ENCODE assay signal across 20 mouse cellular contexts in the genomic region with DNA sequence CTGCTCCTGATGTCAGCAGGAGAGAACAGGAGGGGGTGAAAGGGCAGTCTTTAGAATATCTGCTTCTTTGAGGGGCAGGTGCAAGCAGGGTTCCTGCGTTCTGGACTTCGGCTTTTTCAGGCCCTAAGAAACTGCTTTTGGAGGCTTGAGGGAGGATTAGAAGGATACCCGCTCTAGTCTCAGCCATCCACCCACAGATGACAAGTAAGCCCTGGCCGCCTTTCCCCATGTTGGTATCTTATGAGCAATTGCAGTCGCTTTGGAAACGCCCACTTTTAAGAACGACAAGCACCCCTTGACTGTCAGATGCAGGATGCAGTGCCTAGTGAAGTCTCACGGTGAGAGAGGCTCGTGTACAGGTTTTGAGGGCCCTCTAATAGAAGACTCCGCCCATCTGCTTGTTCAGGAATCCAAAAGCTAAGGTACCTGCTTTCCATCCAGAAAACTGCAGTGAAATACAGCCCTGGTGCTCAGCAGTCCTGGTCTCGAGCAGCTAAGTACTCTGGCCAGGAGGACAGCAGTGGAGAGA. TPM values are rescaled to one million over a fixed set of nuclear protein-coding genes. Genes with fewer than 3 reads are reported as not detected.
DNase-seq lines count a peak whose midpoint lies in the region; ATAC-seq and TF ChIP-seq lines count a peak whose summit lies in the region.
"Had no signal": no experiment of that assay in that cellular context is flagged by ENCODE, and none has a peak within 500 bp of the region (broad histone marks: within the 10 kb centered on the region; RNA-seq: fewer than 3 reads in every experiment).

No protein-coding gene starts in this region.

- ATAC-seq in heart, postnatal 0 days (ENCODE audit: insufficient read depth, low read depth), result no peak
- ATAC-seq in CD4-positive, CD25-positive, alpha-beta regulatory T cell, adult 4 months, result no peak

- 75% methylated on average over 11 of the region's 11 CpGs for WGBS in heart, postnatal 0 days

- TF ChIP-seq CTCF in heart, postnatal 0 days (IDR thresholded peaks at IDR 0.05; ENCODE audit: low read depth), result no peak
- no peak for TF ChIP-seq CTCF in layer of hippocampus, adult 2 months (conservative IDR thresholded peaks at IDR 0.05)

- no peaks in the 10 kb centered on the region for H3K9me3 ChIP-seq in heart, postnatal 0 days (replicated peaks; ENCODE audit: control insufficient read depth, low read length)
- H3K9me3 ChIP-seq: forebrain, embryonic 12.5 days; G1E; heart, embryonic 12.5 days; midbrain, embryonic 10.5 days had no signal

- TF ChIP-seq EP300 in heart, postnatal 0 days (IDR thresholded peaks at IDR 0.05; ENCODE audit: low read depth), result no peak

- H3K27ac ChIP-seq in heart, postnatal 0 days (ENCODE audit: low read depth), result peak overlapping the region; percentile 54; the same call in 1 of the 2 replicates
- no peak overlapping the region for H3K27ac ChIP-seq in layer of hippocampus, adult 2 months
- H3K27ac ChIP-seq: forebrain, embryonic 12.5 days; left cerebral cortex, adult 2 months; midbrain, embryonic 10.5 days had no signal

- no peak overlapping the region for H3K9ac ChIP-seq in heart, postnatal 0 days (replicated peaks; ENCODE audit: low read depth, low read length)
- H3K9ac ChIP-seq: forebrain, embryonic 12.5 days; heart, embryonic 12.5 days had no signal

- H3K27me3 ChIP-seq in heart, postnatal 0 days (ENCODE audit: control insufficient read depth, insufficient read depth, low read length), result no peaks in the 10 kb centered on the region
- H3K27me3 ChIP-seq: CH12.LX; forebrain, embryonic 12.5 days; heart, embryonic 12.5 days had no signal

- peaks cover 44% of the 10 kb centered on the region for H3K36me3 ChIP-seq in heart, postnatal 0 days (replicated peaks; ENCODE audit: control insufficient read depth, insufficient read depth, low read length)

- H3K4me2 ChIP-seq in heart, postnatal 0 days (ENCODE audit: low read depth, low read length), result no peak overlapping the region
- H3K4me2 ChIP-seq: forebrain, embryonic 12.5 days; heart, embryonic 12.5 days had no signal

- H3K4me1 ChIP-seq in heart, postnatal 0 days (ENCODE audit: control insufficient read depth, insufficient read depth), result peaks cover 22% of the 10 kb centered on the region
- H3K4me1 ChIP-seq: forebrain, embryonic 12.5 days had no signal

- no peak for DNase-seq in heart, postnatal 0 days (ENCODE audit: low spot score)
- DNase-seq in heart, adult 8-10 months (ENCODE audit: low spot score), result no peak
- peak; percentile 51 for DNase-seq in brain, adult 2 months (ENCODE audit: low read depth, low spot score)
- DNase-seq in lung, adult 18-20 months, result peak; percentile 59 to 78
- peak; percentile 43 for DNase-seq in lung, postnatal 14 days
- DNase-seq in layer of hippocampus, adult 2 months (ENCODE audit: low spot score in 2 of 2), result no peak
- DNase-seq: adrenal gland, adult 8-10 months; cerebellum, adult 18-20 months; cerebellum, postnatal 14 days; gastrocnemius, postnatal 10 days; heart, postnatal 14 days; kidney, adult 11 months; thymus, postnatal 14 days had no signal

- no peak overlapping the region for H3K4me3 ChIP-seq in heart, postnatal 0 days (ENCODE audit: low read depth, low read length)
- H3K4me3 ChIP-seq in layer of hippocampus, adult 2 months, result no peak overlapping the region
- H3K4me3 ChIP-seq: forebrain, embryonic 12.5 days; heart, embryonic 12.5 days; left cerebral cortex, adult 2 months; midbrain, embryonic 10.5 days had no signal

RNA-seq across cellular contexts. Expression of a gene that starts 7.4 kb away (rescaled TPM):
- total RNA-seq in heart, postnatal 0 days (2014; rRNA removed; ENCODE audit: low replicate concordance), result 4.0 and 5.8 TPM in 2 replicates
- polyA plus RNA-seq in heart, postnatal 0 days (2015; fragmentation: Nextera tagmentation; extraction: Ambion mirVana), result 1.1 and 1.5 TPM in 2 replicates
- 1 to 10 TPM in 2 of 4 experiments, under 1 TPM in 2; 0.69 to 1.8 (median 1.1) TPM for total RNA-seq in heart, adult 8-10 months (2022)
- 1 to 10 TPM; 1.7 to 6.2 TPM for polyA plus RNA-seq in CD4-positive, CD25-positive, alpha-beta regulatory T cell, adult 4 months (2017; shearing (Covaris generic))
- total RNA-seq in layer of hippocampus, adult 2 months (2021), result 1 to 10 TPM; 7.6 to 7.7 TPM

RNA-seq across cellular contexts. Expression of a gene that starts 7.4 kb away (rescaled TPM):
- total RNA-seq in heart, postnatal 0 days (2014; rRNA removed; ENCODE audit: low replicate concordance), result 69.3 and 81.0 TPM in 2 replicates
- polyA plus RNA-seq in heart, postnatal 0 days (2015; fragmentation: Nextera tagmentation; extraction: Ambion mirVana), result 66.2 and 68.9 TPM in 2 replicates
- total RNA-seq in heart, adult 8-10 months (2022), result 10 to 100 TPM; 23.9 to 28.1 (median 26.0) TPM
- 100 to 1,000 TPM; 149 to 160 TPM for polyA plus RNA-seq in CD4-positive, CD25-positive, alpha-beta regulatory T cell, adult 4 months (2017; shearing (Covaris generic))
- 10 to 100 TPM; 40.3 to 40.9 TPM for total RNA-seq in layer of hippocampus, adult 2 months (2021)

RNA-seq across cellular contexts. Expression of a gene that starts 13.3 kb away (rescaled TPM):
- 1.4 and 2.2 TPM in 2 replicates for total RNA-seq in heart, postnatal 0 days (2014; rRNA removed; ENCODE audit: low replicate concordance)
- polyA plus RNA-seq in heart, postnatal 0 days (2015; fragmentation: Nextera tagmentation; extraction: Ambion mirVana), result 1.6 and 1.9 TPM in 2 replicates
- total RNA-seq in heart, adult 8-10 months (2022), result 1 to 10 TPM in 3 of 4 experiments, under 1 TPM in 1; 0.75 to 1.8 (median 1.3) TPM
- polyA plus RNA-seq in CD4-positive, CD25-positive, alpha-beta regulatory T cell, adult 4 months (2017; shearing (Covaris generic)), result 10 to 100 TPM in 1 of 2 experiments, 1 to 10 TPM in 1; 7.4 to 13.5 TPM
- total RNA-seq in layer of hippocampus, adult 2 months (2021), result 1 to 10 TPM in 1 of 2 experiments, under 1 TPM in 1; 0.84 to 1.2 TPM

RNA-seq across cellular contexts. Expression of a gene that starts 21.3 kb away (rescaled TPM):
- total RNA-seq in heart, postnatal 0 days (2014; rRNA removed; ENCODE audit: low replicate concordance), result 19.2 and 27.9 TPM in 2 replicates
- polyA plus RNA-seq in heart, postnatal 0 days (2015; fragmentation: Nextera tagmentation; extraction: Ambion mirVana), result 21.8 and 22.6 TPM in 2 replicates
- 10 to 100 TPM; 18.7 to 21.9 (median 21.4) TPM for total RNA-seq in heart, adult 8-10 months (2022)
- 10 to 100 TPM; 44.5 to 56.2 TPM for polyA plus RNA-seq in CD4-positive, CD25-positive, alpha-beta regulatory T cell, adult 4 months (2017; shearing (Covaris generic))
- 10 to 100 TPM; 36.1 to 39.0 TPM for total RNA-seq in layer of hippocampus, adult 2 months (2021)

RNA-seq across cellular contexts. Expression of a gene that starts 22.8 kb away (rescaled TPM):
- total RNA-seq in heart, postnatal 0 days (2014; rRNA removed; ENCODE audit: low replicate concordance), result 6.1 and 10.6 TPM in 2 replicates
- polyA plus RNA-seq in heart, postnatal 0 days (2015; fragmentation: Nextera tagmentation; extraction: Ambion mirVana), result 9.5 and 9.9 TPM in 2 replicates
- total RNA-seq in heart, adult 8-10 months (2022), result 1 to 10 TPM; 3.6 to 6.2 (median 4.8) TPM
- polyA plus RNA-seq in CD4-positive, CD25-positive, alpha-beta regulatory T cell, adult 4 months (2017; shearing (Covaris generic)), result 1 to 10 TPM in 1 of 2 experiments, not detected in 1; 1.1 TPM
- 1 to 10 TPM; 1.4 TPM for total RNA-seq in layer of hippocampus, adult 2 months (2021)

Comparison
In these comparisons a context has a peak if more than half of its experiments do, and no peak if none do; other contexts are left out.
1. DNase-seq: peak in brain, adult 2 months (single experiment), lung, adult 18-20 months (2 of 2) and lung, postnatal 14 days (single experiment); none in heart, postnatal 0 days (single experiment), heart, adult 8-10 months (single experiment) and layer of hippocampus, adult 2 months (0 of 2).